Mouse (Mus musculus): ENCODE measurements at regions not wholly inside any gene's neighbourhood (a gene's known extent, or its start where the extent isn't known, plus 50 kb on each side); places are given as distances from the start of the nearest gene placed in this dataset.

- ATAC-seq (ENCODE audit: low TSS enrichment) = no peak
Measured at GRCm38 (mm10) chr4:80442711-80443110, 391.2 kb upstream of the Tyrp1 start.

- ATAC-seq (ENCODE audit: low TSS enrichment) = no peak
Measured at GRCm38 (mm10) chr4:80463615-80464014, 370.3 kb upstream of the Tyrp1 start.

- no peak for ATAC-seq (ENCODE audit: low TSS enrichment)
Measured at GRCm38 (mm10) chr4:80475736-80476478, 358.0 kb upstream of the Tyrp1 start.

GRCm38 (mm10) chr4:80515087-80515486 lies 318.8 kb upstream of the Tyrp1 start:
- ATAC-seq (ENCODE audit: low TSS enrichment) = no peak

GRCm38 (mm10) chr4:80517476-80518285 lies 316.2 kb upstream of the Tyrp1 start:
- peak; percentile 94 for ATAC-seq (ENCODE audit: low TSS enrichment)

DNA sequence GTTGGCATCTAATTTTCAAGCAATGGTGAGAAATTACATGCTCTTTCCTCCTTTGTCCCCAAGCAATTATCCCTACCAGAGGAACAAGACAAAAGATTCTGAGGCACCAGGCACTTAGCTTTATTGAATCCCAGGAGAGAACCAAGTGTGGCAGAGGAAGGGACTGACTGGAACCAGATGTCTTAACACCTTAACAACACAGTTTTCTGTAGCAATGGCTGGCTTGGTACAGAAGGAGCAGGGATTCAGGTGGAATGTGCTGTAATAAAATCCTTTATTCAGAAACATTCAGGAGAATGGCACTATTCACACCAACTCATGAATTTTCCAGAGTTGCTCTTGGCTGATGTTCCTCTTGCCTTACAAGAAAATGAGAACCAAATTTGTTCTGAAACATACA lies 315.3 kb upstream of the Tyrp1 start:
- no peak for ATAC-seq (ENCODE audit: low TSS enrichment)

DNA sequence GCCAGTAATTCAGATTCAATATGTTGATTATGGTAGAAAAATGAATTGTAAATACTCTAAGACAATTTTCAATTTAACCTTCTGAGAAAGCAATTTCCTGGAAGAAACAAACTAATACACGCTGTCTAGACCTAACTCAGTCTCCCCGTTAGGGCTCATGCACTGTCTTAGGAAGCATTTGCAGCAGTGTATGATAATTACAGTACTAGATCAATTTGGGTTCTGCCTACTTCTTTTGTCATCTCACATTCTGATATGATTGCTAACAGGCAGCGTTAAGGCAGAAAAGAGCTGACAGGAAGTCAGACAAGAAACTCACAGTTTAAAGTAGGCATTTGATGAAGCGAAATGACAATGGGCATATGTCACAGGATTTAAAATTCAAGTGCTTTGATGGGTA lies 294.1 kb upstream of the Tyrp1 start:
- ATAC-seq (ENCODE audit: low TSS enrichment) = no peak

- no peak for ATAC-seq (ENCODE audit: low TSS enrichment)
Measured at GRCm38 (mm10) chr4:80545086-80545485, 288.8 kb upstream of the Tyrp1 start.

DNA sequence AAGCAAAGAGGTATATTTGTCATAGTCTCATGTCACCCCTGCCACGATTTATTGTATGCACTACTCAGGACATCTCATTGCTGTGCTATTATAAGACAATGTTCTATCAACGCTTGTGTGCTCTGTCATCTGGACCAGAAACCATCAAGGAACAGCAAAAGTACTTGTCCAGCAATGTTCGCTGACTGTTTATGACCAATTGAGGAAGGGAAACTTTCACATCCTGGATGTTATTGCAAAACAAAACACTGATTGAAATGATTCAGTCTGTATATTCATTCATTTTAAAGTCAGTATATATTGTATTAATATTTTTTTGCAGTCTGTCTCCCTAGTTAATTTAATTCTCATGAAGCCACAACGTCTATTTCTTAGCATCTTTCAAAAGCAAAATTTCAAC lies 244.5 kb upstream of the Tyrp1 start:
- ATAC-seq (ENCODE audit: low TSS enrichment) = no peak

DNA sequence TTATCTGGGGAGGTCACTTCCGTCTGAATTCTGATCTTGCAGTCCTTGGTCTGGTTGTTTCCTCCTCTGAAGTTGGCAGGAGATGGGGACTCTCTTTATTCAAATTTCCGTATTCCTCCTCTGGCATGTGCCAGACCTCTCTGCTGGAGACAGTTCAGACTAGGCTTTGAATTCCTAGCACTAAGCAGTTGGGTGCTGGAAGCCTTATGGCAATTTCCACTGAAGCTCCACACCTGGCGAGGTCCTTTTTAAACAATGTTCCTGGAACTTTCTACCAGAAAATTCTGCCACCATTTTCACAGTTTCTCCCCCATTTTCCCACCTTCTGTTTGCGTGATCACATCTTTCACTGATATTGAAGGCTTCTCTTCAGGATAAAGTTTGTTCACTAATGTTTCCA lies 205.7 kb upstream of the Tyrp1 start:
- peak; percentile 69 for ATAC-seq (ENCODE audit: low TSS enrichment)

GRCm38 (mm10) chr4:80629251-80629650 lies 204.7 kb upstream of the Tyrp1 start:
- ATAC-seq (ENCODE audit: low TSS enrichment) = no peak

DNA sequence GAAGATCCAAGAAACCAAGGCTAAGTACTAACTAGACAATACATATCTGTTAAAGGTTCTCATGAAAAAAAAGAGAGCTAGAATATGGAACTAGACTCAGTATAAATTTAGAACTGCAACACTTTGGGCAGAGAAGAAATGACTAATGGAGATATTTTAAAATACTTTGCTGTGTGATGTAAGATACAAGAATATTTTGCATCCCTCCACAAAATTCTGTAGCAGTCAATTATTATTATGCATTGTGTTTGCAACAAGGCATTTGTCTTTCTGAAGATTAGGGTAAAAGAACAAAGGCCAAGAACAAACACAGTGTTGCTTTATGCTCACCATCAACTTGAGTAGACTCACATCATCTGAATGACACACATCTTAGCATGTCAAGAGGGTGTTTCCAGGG lies 203.7 kb upstream of the Tyrp1 start:
- peak; percentile 82 for ATAC-seq (ENCODE audit: low TSS enrichment)

DNA sequence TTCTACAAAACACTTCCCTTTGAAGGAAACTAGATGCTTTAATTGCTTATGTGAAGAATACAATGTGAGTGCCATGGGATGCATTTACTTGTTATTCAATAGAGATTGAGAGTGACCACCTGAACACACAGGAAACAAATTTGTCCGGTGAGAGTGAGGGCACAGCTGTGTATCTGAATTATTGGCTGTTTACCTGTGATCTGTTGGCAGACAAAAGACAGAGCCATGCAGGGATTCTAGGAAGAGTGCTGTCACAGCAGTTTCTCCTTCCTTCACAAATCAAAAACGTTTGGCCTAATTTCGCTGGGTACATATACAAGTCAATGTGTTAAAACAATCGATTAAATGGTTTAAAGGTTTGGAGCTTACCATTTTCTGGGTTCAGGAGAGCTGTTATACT lies 202.9 kb upstream of the Tyrp1 start:
- ATAC-seq (ENCODE audit: low TSS enrichment) = no peak

- ATAC-seq (ENCODE audit: low TSS enrichment) = peak; percentile 21; the same call in 1 of the 2 replicates
Measured at GRCm38 (mm10) chr4:80631441-80631840, 202.5 kb upstream of the Tyrp1 start.

- peak; percentile 98 for ATAC-seq (ENCODE audit: low TSS enrichment)
Measured at GRCm38 (mm10) chr4:80638381-80638780, 195.5 kb upstream of the Tyrp1 start.

All from frontal cortex, adult (tissue).